Mouse (Mus musculus) neural tube, postnatal 0 days (tissue): Measurements from ENCODE around the gene Timd2. TPM values are rescaled to one million over a fixed set of nuclear protein-coding genes. Genes with fewer than 3 reads are reported as not detected.

ENCODE experiments used
- polyA plus RNA-seq: library from polyadenylated mRNA; unstranded; fragments of >200 nt; fragmentation: Nextera tagmentation; extraction: Ambion mirVana; gene quantifications from 2 replicates; pipeline ENCODE4 v1.2.1, GENCODE M21; 2015

Timd2 gene
- polyA plus RNA-seq = not detected in 2 replicates

DNA sequence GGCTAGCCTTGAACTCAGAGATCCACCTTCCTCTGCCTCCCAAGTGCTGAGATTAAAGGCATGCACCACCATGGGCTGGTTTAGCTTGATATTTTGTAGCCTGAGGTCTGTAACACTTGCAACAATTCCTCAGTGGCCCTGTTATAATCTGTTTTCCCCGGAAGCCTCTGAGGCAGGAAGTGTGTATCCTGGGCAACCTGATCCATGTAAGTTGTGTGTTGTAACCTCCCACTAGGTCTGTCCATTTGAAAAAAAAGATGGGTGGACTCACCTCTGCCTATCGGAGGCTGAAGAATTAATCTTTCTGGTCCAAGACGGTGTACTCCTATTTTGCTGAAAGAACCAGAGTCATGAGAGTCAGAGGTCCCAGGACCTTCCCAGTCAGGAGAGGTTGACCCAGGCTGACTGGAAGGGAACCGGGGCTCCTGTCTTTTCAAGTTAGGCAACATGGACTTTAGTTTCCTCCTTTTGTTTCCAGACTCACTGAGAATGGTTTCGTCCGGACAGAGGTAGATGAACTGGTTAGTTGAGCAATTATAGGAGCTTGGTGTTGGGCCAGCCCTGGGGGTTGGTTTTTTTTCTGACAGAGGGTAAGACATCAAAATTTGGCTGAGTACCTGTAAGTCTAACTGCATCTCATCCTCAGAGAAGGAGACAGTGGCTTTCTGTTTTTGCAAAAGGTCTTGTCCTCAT, at the start of gene Timd2:
Gene Timd2, minus strand, starts transcription at position 398 of the 693 bp plus-strand sequence.

DNA sequence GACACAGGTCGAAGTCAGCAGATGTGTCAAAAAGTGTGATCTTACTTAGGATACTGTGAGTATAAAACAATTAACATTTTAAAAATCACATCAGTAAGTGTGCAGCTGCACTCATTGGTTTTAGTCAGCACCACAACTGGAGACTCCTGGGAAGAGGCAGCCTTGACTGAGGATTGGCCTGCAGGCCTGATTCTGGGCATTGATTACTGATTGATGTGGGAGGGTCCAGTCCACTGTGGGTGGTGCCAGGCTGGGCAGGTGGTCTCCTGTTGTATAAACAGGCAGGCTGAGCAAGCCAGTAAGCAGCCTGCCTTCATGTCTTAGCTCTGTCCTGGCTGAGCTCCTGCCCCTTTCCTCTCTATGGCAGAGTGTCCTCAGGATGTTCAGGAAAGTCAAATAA, 28.2 kb upstream of the Timd2 start, which contains the start of gene Havcr1:
Gene Havcr1, plus strand, starts transcription at position 5 of the 400 bp plus-strand sequence.

DNA sequence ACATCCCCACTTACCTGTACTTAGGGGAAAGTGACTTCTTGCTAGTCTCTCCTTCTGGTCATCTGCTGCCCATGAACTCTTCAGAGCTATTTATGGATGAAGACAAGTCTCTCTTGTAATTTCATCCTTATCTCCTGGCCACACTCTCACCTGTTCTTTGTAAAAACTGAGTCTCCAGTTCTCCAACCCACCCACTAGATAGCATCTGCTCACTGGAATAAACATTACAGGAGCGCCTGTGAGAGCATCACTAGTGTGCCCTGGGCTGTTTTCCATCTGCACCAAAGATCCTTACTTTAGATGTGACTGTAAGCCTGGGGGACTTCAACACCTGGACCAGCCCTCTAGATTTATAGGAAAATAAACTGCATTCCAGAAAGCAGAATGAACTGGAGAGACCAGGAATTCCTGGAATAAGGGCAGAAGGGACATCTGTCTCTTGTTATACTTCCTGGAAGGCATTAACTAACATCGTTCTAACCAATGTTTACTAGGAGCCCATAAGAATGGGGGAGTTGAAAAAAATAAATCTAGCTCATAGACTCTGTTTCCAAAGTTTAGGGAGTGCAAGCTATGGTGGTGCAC, 77.6 kb downstream of the Timd2 start, which contains the start of gene Dppa1:
Gene Dppa1, minus strand, starts transcription at position 51 of the 585 bp plus-strand sequence.

Other genes starting within 250 kb of the Timd2 start
- gene Gm12169, start 182.8 kb downstream of the Timd2 start, polyA plus RNA-seq = not detected in 2 replicates
- 0.12 TPM in 1 of 2 replicates, not detected in the other for gene BC053393, start 135.5 kb downstream of the Timd2 start, polyA plus RNA-seq
- not detected in 2 replicates for gene Dppa1, start 77.8 kb downstream of the Timd2 start, polyA plus RNA-seq
- not detected in 2 replicates for gene Havcr1, start 28.0 kb upstream of the Timd2 start, polyA plus RNA-seq
- gene Timd4, start 103.7 kb upstream of the Timd2 start, polyA plus RNA-seq = 0.27 and 0.46 TPM in 2 replicates